Mouse (Mus musculus) ES-E14 (cell line): ENCODE measurements around the gene Rhbdf1. TPM values are rescaled to one million over a fixed set of nuclear protein-coding genes. Genes with fewer than 3 reads are reported as not detected.

Experiments
- DNase-seq: peaks from one replicate; pipeline ENCODE4 v3.0.0-alpha.2; 2013; ENCODE audit warnings: low read depth, low spot score
- H3K27ac ChIP-seq: 2 replicates; pipeline ENCODE4 v1.5.1; 2012; ENCODE audit warnings: low read depth, mild to moderate bottlenecking, low read length, moderate library complexity, mixed read lengths; ENCODE audit not compliant: poor library complexity, insufficient read depth, severe bottlenecking
- H3K36me3 ChIP-seq: 2 replicates; pipeline ENCODE4 v1.6.1; 2012; ENCODE audit warnings: mild to moderate bottlenecking, low read length, moderate library complexity, mixed read lengths; ENCODE audit not compliant: control insufficient read depth, poor library complexity, insufficient read depth, severe bottlenecking
- H3K4me1 ChIP-seq, 2 experiments: fragments of 150-350 bp in 1 of 2; sonication (generic) in 1 of 2; 2 replicates each; pipeline ENCODE4 v1.6.1; 2012; ENCODE audit warnings: low read length in 2 of 2, mild to moderate bottlenecking in 1 of 2, mixed read lengths in 1 of 2; ENCODE audit not compliant: control insufficient read depth in 2 of 2, insufficient read depth in 2 of 2, poor library complexity in 1 of 2
- H3K4me3 ChIP-seq, 2 experiments: fragments of 150-350 bp in 1 of 2; sonication (generic) in 1 of 2; 2 replicates each; pipeline ENCODE4 v1.5.1; 2012; ENCODE audit warnings: low read length in 2 of 2, low read depth in 1 of 2, mild to moderate bottlenecking in 1 of 2, mixed read lengths in 1 of 2; ENCODE audit not compliant: insufficient read depth in 1 of 2, poor library complexity in 1 of 2, severe bottlenecking in 1 of 2
- H3K9ac ChIP-seq: 2 replicates; pipeline ENCODE4 v1.6.1; 2012; ENCODE audit warnings: low read depth, mild to moderate bottlenecking, low read length, mixed read lengths; ENCODE audit not compliant: poor library complexity, insufficient read depth, severe bottlenecking
- H3K9me3 ChIP-seq: fragments of 150-350 bp; sonication (generic); 2 replicates; pipeline ENCODE4 v1.6.1; 2012; ENCODE audit warnings: low read depth, mild to moderate bottlenecking, low read length; ENCODE audit not compliant: control insufficient read depth, insufficient read depth
- CHD2 ChIP-seq: IDR thresholded peaks from 2 replicates; pipeline ENCODE4 v1.6.1; 2014; ENCODE audit warnings: mild to moderate bottlenecking, low read depth, low read length, inconsistent platforms
- HCFC1 ChIP-seq: IDR thresholded peaks from 2 replicates; pipeline ENCODE4 v1.6.1; 2012; ENCODE audit warnings: low read length, inconsistent platforms, borderline replicate concordance; ENCODE audit not compliant: insufficient read depth
- MAFK ChIP-seq: IDR thresholded peaks from 2 replicates; pipeline ENCODE4 v1.6.1; 2014; ENCODE audit warnings: mild to moderate bottlenecking, low read depth, low read length, inconsistent platforms; ENCODE audit not compliant: insufficient read depth
- ZC3H11A ChIP-seq: IDR thresholded peaks from 2 replicates; pipeline ENCODE4 v1.6.1; 2012; ENCODE audit warnings: low read depth, mild to moderate bottlenecking, inconsistent platforms, low read length, borderline replicate concordance
- ZNF384 ChIP-seq: IDR thresholded peaks from 2 replicates; pipeline ENCODE4 v1.6.1; 2012; ENCODE audit warnings: low read depth, low read length, inconsistent platforms
- in situ Hi-C, 2 experiments: fragments of 600-800 bp; cut with MboI; formaldehyde crosslinking; loops; one replicate each; pipeline ENCODE4 v1.15.1; 2025; ENCODE audit warnings: low sequenced_read_pairs in 2 of 2, inconsistent platforms in 1 of 2; ENCODE audit not compliant: unreplicated experiment in 2 of 2
- total RNA-seq: library from RNA; depleted of rRNA; stranded (reverse); fragments of 300-350 nt; gene quantifications from 2 replicates; pipeline ENCODE4 v1.2.3, GENCODE M21; 2012

Gene Rhbdf1
- total RNA-seq, 1 experiment, result 24.8 TPM

DNA sequence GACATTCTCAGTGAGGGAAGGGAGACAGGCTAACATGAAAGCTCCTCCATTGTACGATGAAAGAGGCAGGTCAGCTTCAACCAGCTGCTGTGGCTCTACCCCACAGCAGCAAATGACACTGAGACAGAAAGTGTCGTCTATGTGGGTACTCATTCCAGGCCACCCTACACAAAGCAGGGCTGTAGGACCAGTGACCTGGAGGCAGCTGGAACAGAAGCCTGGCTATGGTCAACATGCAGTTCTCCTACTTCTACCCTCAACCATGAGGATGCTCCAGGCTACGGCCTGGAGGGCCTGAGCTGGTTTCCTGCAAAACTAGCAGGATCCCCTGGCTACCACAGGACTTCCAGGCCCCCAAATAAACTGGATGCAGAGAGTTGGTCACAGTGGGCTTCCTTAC, 34.5 kb upstream of the Rhbdf1 start:
- H3K27ac ChIP-seq, result no peak overlapping the region
- DNase-seq, result no peak
- in situ Hi-C loops, result no loop called here
- H3K36me3 ChIP-seq, result peaks cover 4% of the 10 kb centered on the region; the same call in 1 of the 2 replicates
- no peaks in the 10 kb centered on the region for H3K4me1 ChIP-seq
- no peak overlapping the region for H3K4me3 ChIP-seq
- no peaks in the 10 kb centered on the region for H3K9me3 ChIP-seq
- no peak for TF ChIP-seq ZNF384
- no peak for TF ChIP-seq ZC3H11A
- no peak for TF ChIP-seq CHD2
- no peak for TF ChIP-seq MAFK
- TF ChIP-seq HCFC1, result no peak
- H3K9ac ChIP-seq, result no peak overlapping the region

DNA sequence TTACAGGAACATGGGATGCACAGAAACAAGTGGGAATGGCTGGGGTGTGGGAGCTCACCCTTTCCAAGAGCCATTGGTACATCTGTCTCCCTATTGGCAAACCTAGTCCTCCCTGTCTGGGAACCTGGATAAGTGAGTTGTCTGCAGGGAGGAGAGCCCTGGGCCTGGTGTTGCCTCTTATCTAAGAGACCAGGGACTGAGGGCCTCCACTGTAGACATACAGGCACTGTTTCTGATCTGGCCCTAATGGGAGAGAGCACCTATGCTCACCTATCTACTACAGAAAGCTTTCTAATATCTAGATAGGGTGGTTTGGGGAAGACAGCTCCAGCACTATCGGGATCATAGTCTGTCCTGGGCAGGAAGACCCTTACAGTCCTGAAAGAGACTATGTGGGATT, 34.0 kb upstream of the Rhbdf1 start:
- H3K4me1 ChIP-seq, result no peaks in the 10 kb centered on the region
- no peak overlapping the region for H3K27ac ChIP-seq
- no peak for DNase-seq
- H3K36me3 ChIP-seq, result peaks cover 4% of the 10 kb centered on the region; the same call in 1 of the 2 replicates
- no peak overlapping the region for H3K4me3 ChIP-seq
- TF ChIP-seq ZNF384 (no peak), ZC3H11A (no peak), CHD2 (no peak), HCFC1 (no peak), MAFK (no peak)
- in situ Hi-C loops, result no loop called here
- no peaks in the 10 kb centered on the region for H3K9me3 ChIP-seq
- no peak overlapping the region for H3K9ac ChIP-seq

GRCm38 (mm10) chr11:32253121-32253520, 31.0 kb upstream of the Rhbdf1 start:
- Histone ChIP-seq H3K9ac (no peak overlapping the region), H3K4me1 (no peaks in the 10 kb centered on the region), H3K9me3 (no peaks in the 10 kb centered on the region), H3K4me3 (no peak overlapping the region), H3K36me3 (peaks cover 9% of the 10 kb centered on the region), H3K27ac (no peak overlapping the region)
- in situ Hi-C loops, result no loop called here
- no peak for TF ChIP-seq ZC3H11A
- no peak for TF ChIP-seq MAFK
- TF ChIP-seq ZNF384, result no peak
- no peak for TF ChIP-seq CHD2
- no peak for TF ChIP-seq HCFC1
- DNase-seq, result no peak

DNA sequence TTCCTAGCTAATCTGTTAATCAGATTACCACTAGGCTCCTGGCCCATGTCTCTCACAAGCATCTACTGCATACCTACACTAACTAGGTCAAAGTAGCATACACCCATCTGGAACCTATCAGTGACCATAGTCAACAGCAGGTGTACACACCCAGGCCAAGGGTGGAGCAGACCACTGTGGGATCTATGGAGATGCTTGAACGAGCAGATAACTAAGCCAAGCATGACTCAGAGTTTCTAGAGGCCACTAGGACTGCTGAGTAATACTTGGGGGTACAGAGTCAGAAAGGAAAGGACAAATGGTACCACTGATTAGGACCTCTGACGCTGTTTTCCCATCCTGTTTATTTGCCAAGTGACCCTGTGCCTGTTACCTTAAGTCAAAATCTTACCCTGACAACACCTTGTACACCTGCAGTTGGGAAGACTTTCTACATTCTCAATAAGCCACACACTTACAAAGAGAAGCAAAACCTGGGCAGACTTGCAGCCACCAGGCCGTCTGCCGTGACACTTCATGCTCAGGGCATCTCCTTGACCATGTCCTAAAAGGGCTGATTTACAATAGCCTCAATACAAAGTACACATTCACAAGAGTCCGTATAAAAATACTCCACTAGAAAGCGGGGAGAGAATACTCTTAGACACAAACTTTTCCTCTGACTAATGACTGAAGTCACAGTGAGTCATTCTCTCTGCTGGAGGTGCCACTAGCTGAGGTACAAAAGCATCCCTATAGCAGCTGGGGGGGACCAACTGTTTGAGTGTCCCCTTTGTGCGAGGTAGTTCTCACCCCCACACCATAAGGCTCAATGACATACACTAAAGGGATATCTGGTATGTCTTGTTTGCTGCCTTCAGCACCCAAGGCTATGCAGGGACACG, 29.0 kb upstream of the Rhbdf1 start:
- H3K9me3 ChIP-seq, result no peaks in the 10 kb centered on the region
- no peak for TF ChIP-seq HCFC1
- TF ChIP-seq CHD2, result no peak
- TF ChIP-seq ZNF384, result no peak
- no peak for TF ChIP-seq ZC3H11A
- no peak for TF ChIP-seq MAFK
- DNase-seq, result no peak
- no peak overlapping the region for H3K9ac ChIP-seq
- H3K4me1 ChIP-seq, result no peaks in the 10 kb centered on the region
- H3K36me3 ChIP-seq, result peaks cover 15% of the 10 kb centered on the region
- in situ Hi-C loops, result no loop called here
- H3K27ac ChIP-seq, result no peak overlapping the region
- H3K4me3 ChIP-seq, result no peak overlapping the region

DNA sequence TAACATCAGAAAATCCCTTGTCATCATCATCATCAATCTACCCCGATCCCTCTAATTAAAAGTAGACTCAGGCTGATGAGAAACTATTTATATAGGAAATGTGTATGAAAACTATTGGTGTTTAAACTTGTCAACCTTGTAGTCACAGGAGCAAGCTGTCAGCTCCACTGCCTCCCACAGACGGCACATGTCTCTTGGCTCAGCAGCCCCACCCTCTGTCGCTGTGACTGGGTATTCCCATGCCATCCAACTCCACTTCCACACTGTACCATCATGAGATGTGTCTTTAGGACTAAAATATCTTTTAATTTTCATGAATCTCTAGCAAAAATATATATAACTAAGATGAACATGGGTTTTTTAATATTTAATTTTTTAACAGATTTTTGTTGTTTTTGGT, 26.2 kb upstream of the Rhbdf1 start:
- Histone ChIP-seq H3K4me3 (no peak overlapping the region), H3K9me3 (no peaks in the 10 kb centered on the region), H3K36me3 (peaks cover 17% of the 10 kb centered on the region), H3K9ac (no peak overlapping the region), H3K27ac (no peak overlapping the region), H3K4me1 (peaks cover 0 to 2% of the 10 kb centered on the region in 2 experiments; a peak in 1 of 4 replicates)
- in situ Hi-C loops, result no loop called here
- TF ChIP-seq ZC3H11A, result no peak
- DNase-seq, result no peak
